Mouse (Mus musculus) C3H10T1/2 (cell line): ENCODE data around the gene Nedd9. TPM values are rescaled to one million over a fixed set of nuclear protein-coding genes. Genes with fewer than 3 reads are reported as not detected.

ENCODE experiments used
- polyA plus RNA-seq, 2 experiments: library from polyadenylated mRNA; unstranded; fragments of >200 nt; fragmentation: generic; extraction: Trizol; gene quantifications; one replicate each; pipeline ENCODE4 v1.2.1; 2012; ENCODE audit warnings: missing spikeins in 2 of 2

Gene Nedd9
- polyA plus RNA-seq: 1 to 10 TPM in 1 of 2 experiments, under 1 TPM in 1; 0.81 to 6.1 TPM

DNA sequence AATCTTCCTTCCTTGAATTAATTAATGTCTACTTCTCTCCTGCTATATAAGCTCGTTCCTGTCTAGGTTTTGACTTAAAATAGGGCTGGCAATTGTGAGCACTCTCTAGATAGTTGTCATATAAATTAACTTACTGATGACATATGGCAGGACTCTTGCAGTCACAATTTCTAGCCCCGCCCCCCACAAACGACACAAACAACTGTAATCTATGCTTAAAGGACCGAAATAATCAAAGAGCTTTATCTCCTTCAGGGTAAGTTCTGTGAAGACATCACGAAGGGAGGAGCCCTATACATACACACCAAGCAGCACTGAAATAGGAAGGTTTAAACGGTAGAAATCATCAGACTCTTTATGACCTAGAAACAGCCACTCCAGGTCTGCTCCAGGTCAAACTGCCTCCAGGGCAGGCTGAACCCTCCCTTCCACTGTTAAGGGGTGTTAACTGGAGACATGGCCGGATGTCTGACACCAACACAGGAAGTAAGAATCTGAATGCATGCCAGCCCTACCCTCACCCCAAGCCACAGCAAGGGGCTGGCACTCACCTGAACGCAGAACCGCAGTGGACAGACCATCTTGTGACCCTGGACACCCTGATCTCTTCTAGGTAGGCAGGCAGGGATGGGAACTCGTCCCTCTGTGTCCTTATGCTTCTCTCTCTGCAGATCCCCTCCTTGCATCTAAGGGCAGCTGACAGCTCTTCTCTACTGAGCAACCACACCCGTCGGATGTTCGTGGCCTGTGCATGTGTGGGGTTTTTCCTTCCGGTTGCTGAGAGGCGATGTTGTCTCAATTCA, at the start of gene Nedd9:
Gene Nedd9, minus strand, starts transcription at position 757 of the 803 bp plus-strand sequence.

DNA sequence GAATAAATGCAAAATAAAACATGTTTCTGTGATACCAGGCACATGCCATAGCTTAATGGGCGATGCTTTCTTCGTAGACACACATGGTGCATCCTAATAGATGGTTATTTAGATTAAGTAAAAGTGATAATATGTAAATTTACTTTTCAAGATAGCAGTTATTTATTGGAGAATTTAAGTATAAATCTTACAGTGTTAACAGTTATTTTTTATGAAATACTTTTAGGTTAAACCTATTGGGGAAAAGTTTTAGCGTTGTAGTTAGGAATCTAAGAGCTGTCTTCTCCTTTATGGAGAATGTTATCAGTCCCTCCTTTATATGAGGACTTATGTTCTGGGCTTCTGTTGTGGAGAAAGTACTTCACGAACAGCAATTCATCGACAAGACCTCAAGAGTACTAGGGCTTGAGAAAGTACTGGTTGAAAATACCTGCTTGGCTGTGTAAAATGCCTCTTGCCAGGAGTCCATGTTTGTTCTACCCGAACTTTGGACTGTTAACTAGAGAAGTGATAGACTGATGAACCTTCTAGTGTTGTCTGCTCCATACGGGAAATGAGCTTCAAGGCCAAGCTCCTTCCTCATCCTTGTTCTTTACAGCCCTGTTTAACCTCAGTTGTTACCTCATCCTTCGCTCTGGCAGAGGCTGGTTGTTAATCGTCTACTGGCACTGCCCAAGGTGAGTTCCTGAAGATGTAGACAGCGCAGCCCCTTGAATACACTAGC, 213.1 kb downstream of the Nedd9 start, which contains the start of gene Gm17364:
Gene Gm17364, minus strand, starts transcription at position 51 of the 724 bp plus-strand sequence.

Other genes starting within 250 kb of the Nedd9 start
- 1 to 10 TPM in 1 of 2 experiments, under 1 TPM in 1; 0.88 to 5.4 TPM for gene Smim13, start 237.5 kb downstream of the Nedd9 start, polyA plus RNA-seq
- gene Gm17364, start 213.4 kb downstream of the Nedd9 start, polyA plus RNA-seq: not detected
- gene Tmem170b, start 118.5 kb upstream of the Nedd9 start, polyA plus RNA-seq: under 1 TPM; 0.08 to 0.84 TPM